Mouse (Mus musculus) forebrain, embryonic 15.5 days (tissue): ENCODE results near the gene 1700034I23Rik. TPM values are rescaled to one million over a fixed set of nuclear protein-coding genes. Genes with fewer than 3 reads are reported as not detected.
"Not testable (repeated sequence)": the region's sequence is repeated elsewhere in the genome, so short reads cannot be mapped to it uniquely, and the experiment has no call there.

Source experiments
- ATAC-seq: fragments of 200-750 bp; cut with Nextera tagmentation; replicated peaks from 2 replicates; pipeline ENCODE4 v1.8.0; 2017; ENCODE audit warnings: mild to moderate bottlenecking, moderate TSS enrichment, moderate library complexity
- H3K27ac ChIP-seq: fragments of 300-500 bp; sonication (generic); replicated peaks from 2 replicates; pipeline ENCODE4 v1.5.1; 2015; ENCODE audit warnings: mild to moderate bottlenecking, inconsistent platforms
- H3K27me3 ChIP-seq: fragments of 300-500 bp; sonication (generic); 2 replicates; pipeline ENCODE4 v1.6.1; 2015; ENCODE audit warnings: inconsistent platforms
- H3K36me3 ChIP-seq: fragments of 300-500 bp; sonication (generic); 2 replicates; pipeline ENCODE4 v1.6.1; 2015; ENCODE audit warnings: mild to moderate bottlenecking, inconsistent platforms
- H3K4me1 ChIP-seq: fragments of 300-500 bp; sonication (generic); 2 replicates; pipeline ENCODE4 v1.6.1; 2015; ENCODE audit warnings: inconsistent platforms
- H3K4me2 ChIP-seq: fragments of 300-500 bp; sonication (generic); replicated peaks from 2 replicates; pipeline ENCODE4 v1.6.1; 2015; ENCODE audit warnings: mild to moderate bottlenecking, inconsistent platforms
- H3K4me3 ChIP-seq: fragments of 300-500 bp; sonication (generic); 2 replicates; pipeline ENCODE4 v1.5.1; 2015; ENCODE audit warnings: mild to moderate bottlenecking, inconsistent platforms
- H3K9ac ChIP-seq: fragments of 300-500 bp; sonication (generic); replicated peaks from 2 replicates; pipeline ENCODE4 v1.6.1; 2015; ENCODE audit warnings: mild to moderate bottlenecking, inconsistent platforms
- H3K9me3 ChIP-seq: fragments of 300-500 bp; sonication (generic); 2 replicates; pipeline ENCODE4 v1.6.1; 2016; ENCODE audit warnings: inconsistent platforms
- WGBS: fragments of 180-500 bp; shearing (Covaris S2); methylation state at CpG from one replicate; pipeline ENCODE4 v1.1.7; 2015; ENCODE audit warnings: mixed read lengths; 5-methylcytosine and 5-hydroxymethylcytosine counted together
- polyA plus RNA-seq: library from polyadenylated mRNA; unstranded; fragments of >200 nt; fragmentation: Nextera tagmentation; extraction: Ambion mirVana; gene quantifications from 2 replicates; pipeline ENCODE4 v1.2.1, GENCODE M21; 2015

Gene 1700034I23Rik
- polyA plus RNA-seq: 0.42 and 0.52 TPM in 2 replicates

GRCm38 (mm10) chr3:40902443-40902842 is at the start of gene 1700034I23Rik:
1700034I23Rik (minus strand) TSS chr3:40902543.
- WGBS: 98% methylated on average over 8 of the region's 10 CpGs
- H3K9me3 ChIP-seq, H3K4me1 ChIP-seq, H3K4me2 ChIP-seq, H3K9ac ChIP-seq, H3K27ac ChIP-seq, ATAC-seq, H3K36me3 ChIP-seq, H3K27me3 ChIP-seq, H3K4me3 ChIP-seq: not testable (repeated sequence)

GRCm38 (mm10) chr3:40951365-40951764 is 49.0 kb upstream of the 1700034I23Rik start:
- no peak overlapping the region for H3K27ac ChIP-seq
- H3K9me3 ChIP-seq: no peaks in the 10 kb centered on the region
- no peak overlapping the region for H3K9ac ChIP-seq
- WGBS: 7% methylated on average over 7 of the region's 7 CpGs
- H3K36me3 ChIP-seq: no peaks in the 10 kb centered on the region
- H3K4me1 ChIP-seq: peaks cover 17% of the 10 kb centered on the region
- peak overlapping the region; percentile 99 for H3K4me2 ChIP-seq
- H3K27me3 ChIP-seq: 0 out of 2 replicates have a peak, but pooled peaks cover 3% of the 10 kb centered on the region
- peak overlapping the region; percentile 82 for H3K4me3 ChIP-seq
- ATAC-seq: no peak

- Histone ChIP-seq H3K4me1 (peaks cover 17% of the 10 kb centered on the region), H3K4me3 (peak overlapping the region; percentile 82), H3K9me3 (no peaks in the 10 kb centered on the region), H3K27me3 (0 out of 2 replicates have a peak, but pooled peaks cover 3% of the 10 kb centered on the region), H3K36me3 (no peaks in the 10 kb centered on the region), H3K4me2 (peak overlapping the region; percentile 99), H3K9ac (peak overlapping the region; percentile 51), H3K27ac (peak overlapping the region; percentile 58; the same call in 1 of the 2 replicates)
- peak; percentile 2; the same call in 1 of the 2 replicates for ATAC-seq
- under 1% methylated on average over 43 of the region's 43 CpGs for WGBS
Measured at GRCm38 (mm10) chr3:40950601-40951201, 48.4 kb upstream of the 1700034I23Rik start.

GRCm38 (mm10) chr3:40949903-40950600 is 47.7 kb upstream of the 1700034I23Rik start:
- Histone ChIP-seq H3K36me3 (no peaks in the 10 kb centered on the region), H3K4me1 (peaks cover 17% of the 10 kb centered on the region), H3K27ac (peak overlapping the region; percentile 58), H3K27me3 (0 out of 2 replicates have a peak, but pooled peaks cover 3% of the 10 kb centered on the region), H3K9me3 (no peaks in the 10 kb centered on the region), H3K4me3 (peak overlapping the region; percentile 82), H3K4me2 (peak overlapping the region; percentile 99), H3K9ac (peak overlapping the region; percentile 51)
- WGBS: under 1% methylated on average over 57 of the region's 118 CpGs
- peak; percentile 55 for ATAC-seq

- H3K9me3 ChIP-seq: no peaks in the 10 kb centered on the region
- peak within 1 kb of the TSS; percentile 51 for H3K9ac ChIP-seq
- H3K36me3 ChIP-seq: no peaks in the 10 kb centered on the region
- WGBS: under 1% methylated on average over 66 of the region's 66 CpGs
- ATAC-seq: peak; percentile 96
- 0 out of 2 replicates have a peak, but pooled peaks cover 3% of the 10 kb centered on the region for H3K27me3 ChIP-seq
- H3K27ac ChIP-seq: peak within 1 kb of the TSS; percentile 58
- H3K4me3 ChIP-seq: peak within 1 kb of the TSS; percentile 82
- H3K4me2 ChIP-seq: peak within 1 kb of the TSS; percentile 99
- H3K4me1 ChIP-seq: peaks cover 17% of the 10 kb centered on the region
Measured at GRCm38 (mm10) chr3:40949170-40949902, 47.0 kb upstream of the 1700034I23Rik start, which contains the start of gene Larp1b. Larp1b (plus strand) TSS chr3:40949828.

GRCm38 (mm10) chr3:40939019-40939418 is 36.7 kb upstream of the 1700034I23Rik start:
- Histone ChIP-seq H3K9ac (no peak overlapping the region), H3K4me2 (no peak overlapping the region), H3K4me3 (no peak overlapping the region), H3K27ac (no peak overlapping the region), H3K4me1 (no peaks in the 10 kb centered on the region), H3K27me3 (no peaks in the 10 kb centered on the region), H3K9me3 (no peaks in the 10 kb centered on the region), H3K36me3 (peaks cover 11% of the 10 kb centered on the region)
- no peak for ATAC-seq

GRCm38 (mm10) chr3:40938592-40938991 is 36.2 kb upstream of the 1700034I23Rik start:
- Histone ChIP-seq H3K4me3 (no peak overlapping the region), H3K9ac (no peak overlapping the region), H3K4me1 (no peaks in the 10 kb centered on the region), H3K36me3 (peaks cover 16% of the 10 kb centered on the region), H3K4me2 (no peak overlapping the region), H3K27me3 (no peaks in the 10 kb centered on the region), H3K27ac (no peak overlapping the region), H3K9me3 (no peaks in the 10 kb centered on the region)
- 96% methylated on average over 4 of the region's 4 CpGs for WGBS
- ATAC-seq: no peak

- peaks cover 20% of the 10 kb centered on the region for H3K36me3 ChIP-seq
- 95% methylated on average over 5 of the region's 5 CpGs for WGBS
- no peak overlapping the region for H3K4me3 ChIP-seq
- H3K27ac ChIP-seq: no peak overlapping the region
- H3K27me3 ChIP-seq: no peaks in the 10 kb centered on the region
- ATAC-seq: no peak
- no peak overlapping the region for H3K9ac ChIP-seq
- H3K4me2 ChIP-seq: no peak overlapping the region
- no peaks in the 10 kb centered on the region for H3K9me3 ChIP-seq
- no peaks in the 10 kb centered on the region for H3K4me1 ChIP-seq
Measured at GRCm38 (mm10) chr3:40938189-40938588, 35.8 kb upstream of the 1700034I23Rik start.

GRCm38 (mm10) chr3:40894336-40894735 is 8.0 kb downstream of the 1700034I23Rik start:
- H3K9ac ChIP-seq: peak overlapping the region; percentile 61
- 0% methylated on average over 19 of the region's 24 CpGs for WGBS
- not testable (repeated sequence) for H3K36me3 ChIP-seq, ATAC-seq, H3K9me3 ChIP-seq, H3K27me3 ChIP-seq
- H3K4me3 ChIP-seq: peak overlapping the region; percentile 58
- H3K27ac ChIP-seq: peak overlapping the region; percentile 42; the same call in 1 of the 2 replicates
- peaks cover 14% of the 10 kb centered on the region for H3K4me1 ChIP-seq
- H3K4me2 ChIP-seq: peak overlapping the region; percentile 68

GRCm38 (mm10) chr3:40893816-40894258 is 8.5 kb downstream of the 1700034I23Rik start:
- peak overlapping the region; percentile 63 for H3K9ac ChIP-seq
- ATAC-seq: peak; percentile 100
- H3K27ac ChIP-seq: peak overlapping the region; percentile 77
- peak overlapping the region; percentile 68 for H3K4me2 ChIP-seq
- H3K9me3 ChIP-seq, H3K27me3 ChIP-seq, H3K36me3 ChIP-seq: not testable (repeated sequence)
- H3K4me1 ChIP-seq: peaks cover 14% of the 10 kb centered on the region
- WGBS: under 1% methylated on average over 38 of the region's 38 CpGs
- peak overlapping the region; percentile 58 for H3K4me3 ChIP-seq

- not testable (repeated sequence) for H3K9ac ChIP-seq, ATAC-seq
- WGBS: 96% methylated on average over 3 of the region's 3 CpGs
Measured at GRCm38 (mm10) chr3:40853123-40853738, 49.1 kb downstream of the 1700034I23Rik start.

More at GRCm38 (mm10) chr3:40853123-40853738, 49.1 kb downstream of the 1700034I23Rik start:
- not testable (repeated sequence) for H3K4me1 ChIP-seq, H3K9me3 ChIP-seq, H3K4me3 ChIP-seq, H3K4me2 ChIP-seq, H3K27me3 ChIP-seq, H3K36me3 ChIP-seq, H3K27ac ChIP-seq
